Mouse (Mus musculus): ENCODE measurements around the gene Fate1. TPM values are rescaled to one million over a fixed set of nuclear protein-coding genes. Genes with fewer than 3 reads are reported as not detected.

Gene Fate1
- polyA plus RNA-seq, 1 experiment from 2014 or later: not detected

- Histone ChIP-seq H3K9ac (ENCODE audit: low read depth, low read length) (no peak overlapping the region), H3K27ac (ENCODE audit: low read length) (no peak overlapping the region), H3K9me3 (ENCODE audit: control insufficient read depth, low read length) (no peaks in the 10 kb centered on the region), H3K36me3 (ENCODE audit: control insufficient read depth, insufficient read depth, low read length) (no peaks in the 10 kb centered on the region), H3K4me1 (ENCODE audit: control insufficient read depth, insufficient read depth, low read length) (no peaks in the 10 kb centered on the region), H3K4me3 (ENCODE audit: low read length) (no peak overlapping the region), H3K4me2 (ENCODE audit: low read depth, low read length) (no peak overlapping the region), H3K27me3 (replicated peaks; ENCODE audit: control insufficient read depth, insufficient read depth, low read length) (no peaks in the 10 kb centered on the region)
- no peak for ATAC-seq
- 42% methylated on average over 10 of the region's 10 CpGs for WGBS
Measured at GRCm38 (mm10) chrX:72022750-72023398, 50.1 kb downstream of the Fate1 start.

GRCm38 (mm10) chrX:72023542-72023941, 50.8 kb downstream of the Fate1 start:
- H3K36me3 ChIP-seq (ENCODE audit: control insufficient read depth, insufficient read depth, low read length): no peaks in the 10 kb centered on the region
- no peak overlapping the region for H3K4me3 ChIP-seq (ENCODE audit: low read length)
- H3K27me3 ChIP-seq (replicated peaks; ENCODE audit: control insufficient read depth, insufficient read depth, low read length): no peaks in the 10 kb centered on the region
- no peak for ATAC-seq
- H3K9me3 ChIP-seq (ENCODE audit: control insufficient read depth, low read length): no peaks in the 10 kb centered on the region
- no peak overlapping the region for H3K9ac ChIP-seq (ENCODE audit: low read depth, low read length)
- WGBS: 68% methylated on average over 3 of the region's 3 CpGs
- H3K27ac ChIP-seq (ENCODE audit: low read length): no peak overlapping the region
- H3K4me2 ChIP-seq (ENCODE audit: low read depth, low read length): no peak overlapping the region
- H3K4me1 ChIP-seq (ENCODE audit: control insufficient read depth, insufficient read depth, low read length): no peaks in the 10 kb centered on the region

Other genes with a start within 250 kb of the Fate1 start
- gene Vma21, start 157.1 kb upstream of the Fate1 start, polyA plus RNA-seq (2015; fragmentation: Nextera tagmentation; extraction: Ambion mirVana): 43.1 and 44.9 TPM in 2 replicates
- 0.09 TPM in 1 of 2 replicates, not detected in the other for gene Gm1141, start 52.0 kb upstream of the Fate1 start, polyA plus RNA-seq (2015; fragmentation: Nextera tagmentation; extraction: Ambion mirVana)
- 5.9 and 6.5 TPM in 2 replicates for gene Prrg3, start 10.4 kb upstream of the Fate1 start, polyA plus RNA-seq (2015; fragmentation: Nextera tagmentation; extraction: Ambion mirVana)
- 0.04 TPM in 1 of 2 replicates, not detected in the other for gene Cnga2, start 18.9 kb downstream of the Fate1 start, polyA plus RNA-seq (2015; fragmentation: Nextera tagmentation; extraction: Ambion mirVana)
- gene Magea4, start 249.0 kb downstream of the Fate1 start, polyA plus RNA-seq (2015; fragmentation: Nextera tagmentation; extraction: Ambion mirVana): not detected in 2 replicates

Measured in intestine, embryonic 16.5 days (tissue).